Mouse (Mus musculus): ENCODE results near the gene Zhx3. TPM values are rescaled to one million over a fixed set of nuclear protein-coding genes. Genes with fewer than 3 reads are reported as not detected.
A peak's percentile ranks its signal among the peaks of the same experiment; 100 is the strongest.

Zhx3 gene
- polyA plus RNA-seq, 1 experiment from 2014 or later, result 11.4 TPM

- H3K4me2 ChIP-seq (ENCODE audit: low read depth, low read length), result no peak overlapping the region
- ATAC-seq (ENCODE audit: low read depth), result no peak
- 87% methylated on average over 1 of the region's 1 CpGs for WGBS
- no peaks in the 10 kb centered on the region for H3K9me3 ChIP-seq (ENCODE audit: control insufficient read depth, low read length)
- no peaks in the 10 kb centered on the region for H3K36me3 ChIP-seq (ENCODE audit: control insufficient read depth, insufficient read depth, low read length)
- H3K9ac ChIP-seq (ENCODE audit: low read length), result no peak overlapping the region
- H3K27ac ChIP-seq (ENCODE audit: low read length), result no peak overlapping the region
- H3K4me1 ChIP-seq (replicated peaks; ENCODE audit: control insufficient read depth, insufficient read depth, low read length), result peaks cover 9% of the 10 kb centered on the region
- H3K27me3 ChIP-seq (ENCODE audit: control insufficient read depth, insufficient read depth, low read depth, low read length), result no peaks in the 10 kb centered on the region
- no peak overlapping the region for H3K4me3 ChIP-seq (ENCODE audit: low read length)
Measured at GRCm38 (mm10) chr2:160800967-160801366, 71.8 kb downstream of the Zhx3 start.

GRCm38 (mm10) chr2:160798206-160798605 lies 74.6 kb downstream of the Zhx3 start:
- no peaks in the 10 kb centered on the region for H3K9me3 ChIP-seq (ENCODE audit: control insufficient read depth, low read length)
- WGBS, result 75% methylated on average over 1 of the region's 1 CpGs
- no peak for ATAC-seq (ENCODE audit: low read depth)
- H3K27ac ChIP-seq (ENCODE audit: low read length), result no peak overlapping the region
- no peak overlapping the region for H3K4me3 ChIP-seq (ENCODE audit: low read length)
- H3K36me3 ChIP-seq (ENCODE audit: control insufficient read depth, insufficient read depth, low read length), result no peaks in the 10 kb centered on the region
- H3K4me2 ChIP-seq (ENCODE audit: low read depth, low read length), result no peak overlapping the region
- H3K4me1 ChIP-seq (replicated peaks; ENCODE audit: control insufficient read depth, insufficient read depth, low read length), result no peaks in the 10 kb centered on the region
- H3K27me3 ChIP-seq (ENCODE audit: control insufficient read depth, insufficient read depth, low read depth, low read length), result no peaks in the 10 kb centered on the region
- no peak overlapping the region for H3K9ac ChIP-seq (ENCODE audit: low read length)

GRCm38 (mm10) chr2:160796973-160797372 lies 75.8 kb downstream of the Zhx3 start:
- Histone ChIP-seq H3K9ac (ENCODE audit: low read length) (no peak overlapping the region), H3K27ac (ENCODE audit: low read length) (no peak overlapping the region), H3K36me3 (ENCODE audit: control insufficient read depth, insufficient read depth, low read length) (no peaks in the 10 kb centered on the region), H3K27me3 (ENCODE audit: control insufficient read depth, insufficient read depth, low read depth, low read length) (no peaks in the 10 kb centered on the region), H3K4me1 (replicated peaks; ENCODE audit: control insufficient read depth, insufficient read depth, low read length) (no peaks in the 10 kb centered on the region), H3K9me3 (ENCODE audit: control insufficient read depth, low read length) (no peaks in the 10 kb centered on the region), H3K4me3 (ENCODE audit: low read length) (no peak overlapping the region), H3K4me2 (ENCODE audit: low read depth, low read length) (no peak overlapping the region)
- peak; percentile 47; the same call in 1 of the 2 replicates for ATAC-seq (ENCODE audit: low read depth)
- 39% methylated on average over 2 of the region's 2 CpGs for WGBS

- WGBS, result 67% methylated on average over 2 of the region's 2 CpGs
- no peak for ATAC-seq (ENCODE audit: low read depth)
- no peaks in the 10 kb centered on the region for H3K4me1 ChIP-seq (replicated peaks; ENCODE audit: control insufficient read depth, insufficient read depth, low read length)
- H3K27me3 ChIP-seq (ENCODE audit: control insufficient read depth, insufficient read depth, low read depth, low read length), result no peaks in the 10 kb centered on the region
- H3K9ac ChIP-seq (ENCODE audit: low read length), result no peak overlapping the region
- H3K4me3 ChIP-seq (ENCODE audit: low read length), result no peak overlapping the region
- no peak overlapping the region for H3K4me2 ChIP-seq (ENCODE audit: low read depth, low read length)
- no peak overlapping the region for H3K27ac ChIP-seq (ENCODE audit: low read length)
- no peaks in the 10 kb centered on the region for H3K36me3 ChIP-seq (ENCODE audit: control insufficient read depth, insufficient read depth, low read length)
- no peaks in the 10 kb centered on the region for H3K9me3 ChIP-seq (ENCODE audit: control insufficient read depth, low read length)
Measured at GRCm38 (mm10) chr2:160793117-160793516, 79.7 kb downstream of the Zhx3 start.

- Histone ChIP-seq H3K27ac (ENCODE audit: low read length) (no peak overlapping the region), H3K4me1 (replicated peaks; ENCODE audit: control insufficient read depth, insufficient read depth, low read length) (peaks cover 3% of the 10 kb centered on the region; the same call in 1 of the 2 replicates), H3K4me3 (ENCODE audit: low read length) (no peak overlapping the region), H3K27me3 (ENCODE audit: control insufficient read depth, insufficient read depth, low read depth, low read length) (no peaks in the 10 kb centered on the region), H3K4me2 (ENCODE audit: low read depth, low read length) (no peak overlapping the region), H3K9ac (ENCODE audit: low read length) (no peak overlapping the region), H3K9me3 (ENCODE audit: control insufficient read depth, low read length) (no peaks in the 10 kb centered on the region), H3K36me3 (ENCODE audit: control insufficient read depth, insufficient read depth, low read length) (no peaks in the 10 kb centered on the region)
- ATAC-seq (ENCODE audit: low read depth), result no peak
Measured at GRCm38 (mm10) chr2:160789741-160790140, 83.1 kb downstream of the Zhx3 start.

- Histone ChIP-seq H3K9ac (ENCODE audit: low read length) (no peak overlapping the region), H3K9me3 (ENCODE audit: control insufficient read depth, low read length) (no peaks in the 10 kb centered on the region), H3K4me2 (ENCODE audit: low read depth, low read length) (no peak overlapping the region), H3K4me1 (replicated peaks; ENCODE audit: control insufficient read depth, insufficient read depth, low read length) (peaks cover 3% of the 10 kb centered on the region; the same call in 1 of the 2 replicates), H3K27me3 (ENCODE audit: control insufficient read depth, insufficient read depth, low read depth, low read length) (no peaks in the 10 kb centered on the region), H3K27ac (ENCODE audit: low read length) (no peak overlapping the region), H3K36me3 (ENCODE audit: control insufficient read depth, insufficient read depth, low read length) (no peaks in the 10 kb centered on the region), H3K4me3 (ENCODE audit: low read length) (no peak overlapping the region)
- WGBS, result 75% methylated on average over 1 of the region's 1 CpGs
- ATAC-seq (ENCODE audit: low read depth), result no peak
Measured at GRCm38 (mm10) chr2:160789046-160789445, 83.8 kb downstream of the Zhx3 start.

GRCm38 (mm10) chr2:160786333-160786732 lies 86.5 kb downstream of the Zhx3 start:
- 48% methylated on average over 1 of the region's 1 CpGs for WGBS
- no peak overlapping the region for H3K4me2 ChIP-seq (ENCODE audit: low read depth, low read length)
- no peaks in the 10 kb centered on the region for H3K36me3 ChIP-seq (ENCODE audit: control insufficient read depth, insufficient read depth, low read length)
- ATAC-seq (ENCODE audit: low read depth), result no peak
- H3K27ac ChIP-seq (ENCODE audit: low read length), result no peak overlapping the region
- H3K27me3 ChIP-seq (ENCODE audit: control insufficient read depth, insufficient read depth, low read depth, low read length), result no peaks in the 10 kb centered on the region
- H3K4me1 ChIP-seq (replicated peaks; ENCODE audit: control insufficient read depth, insufficient read depth, low read length), result peaks cover 3% of the 10 kb centered on the region; the same call in 1 of the 2 replicates
- H3K4me3 ChIP-seq (ENCODE audit: low read length), result no peak overlapping the region
- no peak overlapping the region for H3K9ac ChIP-seq (ENCODE audit: low read length)
- H3K9me3 ChIP-seq (ENCODE audit: control insufficient read depth, low read length), result no peaks in the 10 kb centered on the region

GRCm38 (mm10) chr2:160780834-160781219 lies 92.0 kb downstream of the Zhx3 start:
- H3K4me3 ChIP-seq (ENCODE audit: low read length), result no peak overlapping the region
- H3K36me3 ChIP-seq (ENCODE audit: control insufficient read depth, insufficient read depth, low read length), result 0 out of 2 replicates have a peak, but pooled peaks cover 4% of the 10 kb centered on the region
- no peak overlapping the region for H3K27ac ChIP-seq (ENCODE audit: low read length)
- WGBS, result 88% methylated on average over 2 of the region's 2 CpGs
- ATAC-seq (ENCODE audit: low read depth), result no peak
- no peaks in the 10 kb centered on the region for H3K4me1 ChIP-seq (replicated peaks; ENCODE audit: control insufficient read depth, insufficient read depth, low read length)
- H3K4me2 ChIP-seq (ENCODE audit: low read depth, low read length), result no peak overlapping the region
- H3K9ac ChIP-seq (ENCODE audit: low read length), result no peak overlapping the region
- H3K9me3 ChIP-seq (ENCODE audit: control insufficient read depth, low read length), result no peaks in the 10 kb centered on the region
- no peaks in the 10 kb centered on the region for H3K27me3 ChIP-seq (ENCODE audit: control insufficient read depth, insufficient read depth, low read depth, low read length)

- H3K9ac ChIP-seq (ENCODE audit: low read length), result no peak overlapping the region
- no peak overlapping the region for H3K4me2 ChIP-seq (ENCODE audit: low read depth, low read length)
- 0 out of 2 replicates have a peak, but pooled peaks cover 4% of the 10 kb centered on the region for H3K36me3 ChIP-seq (ENCODE audit: control insufficient read depth, insufficient read depth, low read length)
- no peaks in the 10 kb centered on the region for H3K27me3 ChIP-seq (ENCODE audit: control insufficient read depth, insufficient read depth, low read depth, low read length)
- H3K4me1 ChIP-seq (replicated peaks; ENCODE audit: control insufficient read depth, insufficient read depth, low read length), result no peaks in the 10 kb centered on the region
- H3K27ac ChIP-seq (ENCODE audit: low read length), result no peak overlapping the region
- no peaks in the 10 kb centered on the region for H3K9me3 ChIP-seq (ENCODE audit: control insufficient read depth, low read length)
- H3K4me3 ChIP-seq (ENCODE audit: low read length), result no peak overlapping the region
- no peak for ATAC-seq (ENCODE audit: low read depth)
- WGBS, result 88% methylated on average over 13 of the region's 13 CpGs
Measured at GRCm38 (mm10) chr2:160780154-160780833, 92.5 kb downstream of the Zhx3 start.
